Mouse (Mus musculus): ENCODE results near the gene Clec4b2. TPM values are rescaled to one million over a fixed set of nuclear protein-coding genes. Genes with fewer than 3 reads are reported as not detected.
"Not testable (repeated sequence)": the region's sequence is repeated elsewhere in the genome, so short reads cannot be mapped to it uniquely, and the experiment has no call there.

Clec4b2 gene
- not detected in 2 replicates for polyA plus RNA-seq (2012; rRNA removed)

DNA sequence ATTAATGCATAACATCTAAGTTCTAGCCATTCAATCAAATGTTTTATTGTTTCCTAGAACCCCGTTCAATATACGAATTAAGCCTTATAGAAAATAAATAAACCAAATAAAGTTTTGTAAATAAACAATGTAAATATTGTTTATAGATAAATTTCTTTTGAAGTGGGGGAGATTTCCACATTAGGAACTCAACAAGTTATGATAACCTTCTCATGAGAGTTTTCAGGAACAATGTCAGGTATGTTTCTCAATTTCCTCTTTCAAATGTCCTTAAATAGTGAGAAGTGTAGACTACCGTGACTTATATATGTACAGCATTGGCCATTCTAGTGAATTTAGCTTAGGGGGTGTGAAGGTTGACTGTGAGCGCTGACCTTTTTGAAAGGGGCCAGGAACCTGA is at the start of gene Clec4b2:
Gene Clec4b2, plus strand, starts transcription at position 301 of the 400 bp plus-strand sequence.
- DNase-seq (ENCODE audit: extremely low spot score in 1 of 2, low spot score in 1 of 2) = no peak

DNA sequence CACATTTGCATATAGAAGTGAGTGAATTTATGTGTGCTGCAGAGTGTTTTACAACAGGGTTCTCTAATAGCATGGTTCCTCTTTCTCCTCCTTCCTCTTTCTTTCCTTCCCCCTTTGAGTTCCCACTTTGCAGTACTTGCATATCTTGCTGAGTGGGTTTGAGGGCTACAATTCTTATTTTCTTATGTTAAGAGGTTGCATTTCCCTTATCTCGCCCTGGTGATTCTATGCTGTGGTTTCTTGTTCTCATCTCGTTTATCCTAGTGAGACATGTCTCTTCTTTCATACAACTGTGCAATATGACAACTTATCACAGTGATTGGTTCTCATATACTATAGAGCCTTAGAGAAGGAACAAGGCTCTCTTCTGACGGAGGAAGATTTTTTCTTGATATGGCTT is 49.5 kb upstream of the Clec4b2 start:
- no peak for DNase-seq (ENCODE audit: extremely low spot score in 1 of 2, low spot score in 1 of 2)

DNA sequence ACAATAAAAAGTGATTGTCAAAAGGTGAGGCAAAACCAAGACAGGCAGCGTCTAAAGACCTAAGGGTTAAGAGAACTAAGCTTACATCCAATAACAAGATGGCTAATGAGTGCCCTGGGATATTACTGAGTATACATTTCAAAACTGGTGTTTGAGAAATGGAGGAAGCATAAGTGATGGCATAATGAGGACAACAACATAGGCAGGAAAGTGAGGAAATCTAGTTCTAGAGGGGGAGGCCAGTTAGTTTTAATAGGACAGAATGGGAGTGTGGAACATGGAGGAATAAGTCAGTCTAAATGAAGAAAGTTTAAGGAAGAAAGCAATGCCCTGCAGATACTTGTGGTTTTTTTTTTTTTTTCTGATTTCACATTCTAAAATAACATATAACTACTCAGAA is 45.5 kb upstream of the Clec4b2 start:
- DNase-seq (ENCODE audit: extremely low spot score in 1 of 2, low spot score in 1 of 2) = no peak

DNA sequence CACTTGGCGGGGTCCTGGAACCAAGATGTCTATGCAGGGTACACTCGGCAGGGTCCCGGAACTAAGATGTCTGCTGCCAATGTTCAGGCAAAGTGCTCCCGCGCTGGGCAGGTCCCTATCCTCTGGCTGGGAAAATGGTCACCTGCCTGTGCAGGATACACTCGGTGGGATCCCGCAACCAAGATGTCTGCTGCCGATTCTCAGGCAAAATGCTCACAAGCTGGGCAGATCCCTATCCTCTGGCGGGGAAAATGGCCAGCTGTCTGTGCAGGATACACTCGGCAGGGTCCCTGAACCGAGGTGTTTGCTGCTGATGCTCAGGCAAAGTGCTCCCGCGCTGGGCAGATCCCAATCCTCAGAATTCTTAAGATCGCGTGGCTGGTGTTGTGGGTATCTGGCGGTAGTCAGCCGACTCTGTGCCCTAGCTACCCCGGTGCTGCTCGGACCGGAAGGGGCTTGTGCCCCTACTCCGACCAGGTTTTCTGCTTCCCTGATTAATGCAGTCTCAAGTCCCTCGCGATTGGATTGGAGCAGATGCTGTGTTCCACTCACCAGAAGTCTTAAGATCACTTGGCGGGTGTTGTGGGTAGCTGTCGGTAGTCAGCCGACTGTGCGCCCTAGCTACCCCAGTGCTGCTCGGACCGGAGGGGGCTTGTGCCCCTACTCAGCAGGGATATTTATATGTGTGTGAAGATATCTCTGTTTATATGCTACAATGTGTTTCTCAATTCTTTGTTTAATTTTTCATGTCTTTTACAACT is 34.7 kb upstream of the Clec4b2 start:
- not testable (repeated sequence) for DNase-seq (ENCODE audit: extremely low spot score in 1 of 2, low spot score in 1 of 2)

DNA sequence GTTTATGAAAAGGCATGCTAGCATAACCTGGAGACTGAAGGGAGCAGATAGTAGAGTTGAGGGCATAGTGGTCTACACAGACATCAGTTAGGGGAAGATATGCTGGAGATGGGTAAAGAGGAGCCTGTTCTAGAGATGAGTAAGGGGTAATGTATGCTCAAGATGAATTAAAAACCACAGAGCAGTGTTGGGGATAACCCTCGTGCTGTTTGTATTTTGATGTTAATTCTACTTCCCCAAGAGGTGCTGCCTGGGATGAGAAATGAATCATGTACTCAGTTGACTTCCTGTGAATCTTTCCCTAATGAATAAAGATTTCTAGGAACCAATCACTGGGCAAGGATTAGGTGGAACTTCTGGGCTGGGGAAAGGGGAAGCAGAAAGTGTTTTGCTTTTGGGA is 2.6 kb upstream of the Clec4b2 start:
- DNase-seq (ENCODE audit: extremely low spot score in 1 of 2, low spot score in 1 of 2) = no peak

DNA sequence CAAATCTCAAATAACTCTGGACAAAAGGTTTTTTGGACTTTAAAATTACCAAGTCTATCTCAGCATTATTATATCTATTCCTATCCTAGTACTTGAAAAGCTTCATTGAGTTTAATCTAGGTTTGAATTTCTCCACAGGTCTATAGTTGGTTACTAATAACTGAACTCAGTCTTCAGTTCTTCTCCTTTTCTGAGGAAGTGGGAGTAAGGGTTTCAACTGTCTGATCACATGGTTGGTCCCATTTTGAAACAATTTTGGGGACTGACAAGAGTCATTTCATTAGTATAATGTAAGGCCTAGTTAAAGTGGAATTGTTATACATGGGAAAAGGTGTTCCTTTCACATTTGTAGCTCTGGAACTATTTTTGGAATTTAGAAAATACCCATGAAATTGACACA is 1.7 kb upstream of the Clec4b2 start:
- no peak for DNase-seq (ENCODE audit: extremely low spot score in 1 of 2, low spot score in 1 of 2)

DNA sequence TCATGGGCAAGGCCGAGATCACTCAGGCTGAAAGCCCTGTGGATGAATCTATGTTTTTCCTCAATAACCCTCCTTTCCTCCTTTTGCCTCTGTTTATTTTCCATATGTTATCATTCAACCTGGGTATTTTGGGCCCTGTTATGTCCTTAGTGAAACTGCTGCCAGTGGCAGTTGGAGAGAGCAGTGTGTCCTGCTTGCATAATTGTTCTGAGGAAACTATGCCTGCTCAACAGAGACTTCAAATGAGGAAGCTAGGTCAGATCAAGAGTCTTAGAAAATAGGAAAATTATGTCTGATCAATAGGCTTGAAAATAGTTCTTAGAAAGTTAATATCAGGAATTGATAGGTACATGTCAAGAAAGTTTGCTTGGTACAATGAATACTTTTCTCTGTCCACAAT is 2.9 kb downstream of the Clec4b2 start:
- no peak for DNase-seq (ENCODE audit: extremely low spot score in 1 of 2, low spot score in 1 of 2)

DNA sequence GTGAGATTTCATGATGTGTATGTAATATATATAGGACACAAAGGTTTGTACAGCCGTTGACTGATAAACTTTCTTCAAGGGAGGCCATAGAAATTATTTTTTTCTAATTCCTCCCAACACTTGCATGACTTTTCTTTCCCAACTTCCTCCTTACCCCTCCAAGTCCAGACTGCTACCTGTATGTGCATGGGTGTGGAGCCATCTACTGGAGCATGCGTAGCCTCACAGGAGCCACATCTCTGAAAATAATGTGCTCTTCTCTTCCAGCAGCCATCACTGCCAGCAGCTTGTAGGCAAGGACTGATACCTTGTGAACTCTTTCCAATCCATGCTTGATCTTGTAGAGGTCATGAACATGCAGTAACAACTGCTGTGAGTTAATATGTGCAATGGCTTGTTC is 12.2 kb downstream of the Clec4b2 start:
- DNase-seq (ENCODE audit: extremely low spot score in 1 of 2, low spot score in 1 of 2) = peak in 1 of 2 experiments; percentile 23

DNA sequence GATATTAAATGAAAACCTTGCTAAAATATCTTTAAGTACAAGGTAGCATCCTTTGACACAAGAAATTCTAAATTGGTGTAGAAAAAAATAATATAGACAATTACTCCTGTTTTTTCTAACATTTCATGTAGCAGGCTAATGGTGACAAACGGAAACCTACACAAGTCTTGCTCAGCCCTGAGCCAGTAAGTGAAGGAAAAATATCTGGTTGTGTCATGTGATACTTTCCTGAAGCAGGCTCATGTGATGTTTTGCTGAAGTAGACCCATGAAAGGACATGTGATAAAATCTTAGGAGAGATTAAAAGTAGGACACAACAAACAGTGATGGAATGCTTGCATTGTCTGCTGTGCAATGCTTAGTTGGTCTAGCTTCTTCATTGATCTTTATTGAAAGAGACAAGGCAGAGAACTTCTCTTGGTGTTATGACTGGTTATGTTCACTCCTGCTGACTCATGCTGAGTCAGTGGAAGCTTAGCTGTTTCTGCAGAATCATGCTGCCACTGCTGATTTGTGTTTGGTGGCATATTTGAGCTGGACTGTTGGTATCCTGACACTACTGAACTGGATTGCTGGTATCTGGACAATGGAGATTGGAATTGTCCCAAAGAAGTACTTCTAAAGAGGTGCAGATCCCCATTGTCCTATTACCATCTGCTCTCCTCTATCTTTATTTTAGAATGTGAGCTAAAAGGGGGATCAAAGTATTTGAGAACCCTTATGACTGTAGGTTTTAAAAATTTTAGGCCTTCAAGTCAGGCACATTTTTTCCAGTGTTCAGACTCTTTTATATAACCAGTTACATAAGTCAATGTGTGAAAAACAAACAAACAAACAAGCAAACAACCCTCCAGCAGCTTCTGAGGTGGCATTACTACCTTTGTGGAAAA is 34.7 kb downstream of the Clec4b2 start:
- no peak for DNase-seq (ENCODE audit: extremely low spot score in 1 of 2, low spot score in 1 of 2)

DNA sequence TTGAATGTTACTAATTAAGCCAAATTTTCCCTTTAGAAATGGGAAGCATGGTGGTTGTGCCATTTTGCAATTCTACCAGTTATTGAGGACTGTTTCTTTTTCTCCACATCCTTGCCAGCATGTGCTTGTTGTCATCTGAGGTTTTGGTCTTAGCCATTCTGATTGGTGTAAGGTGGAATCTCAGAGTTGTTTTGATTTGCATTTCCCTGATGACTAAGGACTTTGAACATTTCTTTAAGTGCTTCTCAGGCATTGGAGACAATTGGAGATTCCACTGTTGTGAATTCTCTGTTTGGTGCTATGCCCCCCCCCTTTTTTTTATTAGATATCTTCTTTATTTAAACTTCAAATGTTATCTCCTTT is 35.4 kb downstream of the Clec4b2 start:
- DNase-seq (ENCODE audit: extremely low spot score in 1 of 2, low spot score in 1 of 2) = not testable (repeated sequence)

DNA sequence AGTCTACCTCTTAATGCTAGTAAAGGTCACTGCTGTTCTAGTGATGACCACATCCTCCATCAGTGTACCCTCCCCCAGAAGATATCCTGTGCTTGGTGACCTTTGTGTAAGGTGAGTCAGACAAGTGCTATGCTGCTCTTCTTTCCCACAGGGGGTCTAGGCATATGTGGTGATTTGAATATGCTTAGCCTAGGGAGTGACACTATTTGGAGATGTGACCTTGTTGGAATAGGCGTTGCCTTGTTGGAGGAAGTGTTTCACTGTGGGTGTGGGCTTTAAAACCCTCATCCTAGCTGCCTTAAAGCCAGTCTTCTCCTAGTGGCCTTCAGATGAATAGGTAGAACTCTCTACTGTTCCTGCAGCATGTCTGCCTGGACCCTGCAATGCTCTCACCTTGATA is 39.0 kb downstream of the Clec4b2 start:
- no peak for DNase-seq (ENCODE audit: extremely low spot score in 1 of 2, low spot score in 1 of 2)

DNA sequence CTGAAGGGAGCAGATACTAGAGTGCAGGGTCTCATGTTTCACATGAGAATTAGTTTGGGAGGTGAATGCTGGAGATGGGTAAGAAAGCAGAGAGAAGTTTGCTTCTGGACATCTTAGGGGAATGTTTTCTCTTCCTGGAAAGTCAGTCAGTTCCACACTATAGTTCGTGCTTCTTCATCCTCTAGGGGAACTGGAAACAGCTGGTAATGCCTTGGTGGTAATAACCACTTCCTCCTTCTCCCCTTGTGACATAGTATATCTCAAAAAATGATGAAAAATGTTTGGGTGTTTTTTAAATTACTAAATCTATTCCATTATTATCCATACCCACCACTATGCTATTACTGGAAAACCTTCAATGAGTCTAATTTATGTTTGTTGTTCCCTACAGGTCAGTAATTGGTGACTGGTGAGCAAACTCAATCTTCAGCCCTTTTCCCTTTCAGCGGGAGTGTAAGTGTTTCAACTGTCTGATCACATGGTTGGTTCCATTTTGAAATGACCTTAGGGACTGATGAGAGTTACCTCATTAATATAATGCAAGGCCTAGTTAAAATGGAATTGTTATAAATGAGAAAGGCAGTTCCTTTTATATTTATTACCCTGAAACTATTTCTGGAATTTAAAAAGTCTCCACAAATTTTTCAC is 55.0 kb downstream of the Clec4b2 start:
- no peak for DNase-seq (ENCODE audit: extremely low spot score in 1 of 2, low spot score in 1 of 2)

DNA sequence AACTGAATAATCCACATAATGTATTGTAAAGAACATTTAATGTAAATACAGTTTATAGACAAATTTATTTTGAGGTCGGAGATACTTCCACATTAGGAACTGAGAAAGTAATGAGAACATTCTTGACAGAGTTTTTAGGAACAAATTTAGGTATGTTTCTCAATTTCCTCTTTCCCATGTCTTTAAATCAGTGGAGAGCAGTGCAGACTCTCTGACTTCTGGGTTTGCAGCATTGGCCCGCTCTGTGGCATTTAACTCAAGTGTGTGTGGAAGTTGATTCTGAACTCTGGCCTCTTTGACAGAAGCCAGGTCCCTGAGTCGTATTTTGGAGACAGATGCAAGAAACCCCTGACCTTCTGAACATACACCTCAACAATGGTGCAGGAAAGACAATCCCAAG is 57.0 kb downstream of the Clec4b2 start, which contains the start of gene Clec4n:
Gene Clec4n, plus strand, starts transcription at position 200 of the 400 bp plus-strand sequence.
- DNase-seq (ENCODE audit: extremely low spot score in 1 of 2, low spot score in 1 of 2) = no peak

DNA sequence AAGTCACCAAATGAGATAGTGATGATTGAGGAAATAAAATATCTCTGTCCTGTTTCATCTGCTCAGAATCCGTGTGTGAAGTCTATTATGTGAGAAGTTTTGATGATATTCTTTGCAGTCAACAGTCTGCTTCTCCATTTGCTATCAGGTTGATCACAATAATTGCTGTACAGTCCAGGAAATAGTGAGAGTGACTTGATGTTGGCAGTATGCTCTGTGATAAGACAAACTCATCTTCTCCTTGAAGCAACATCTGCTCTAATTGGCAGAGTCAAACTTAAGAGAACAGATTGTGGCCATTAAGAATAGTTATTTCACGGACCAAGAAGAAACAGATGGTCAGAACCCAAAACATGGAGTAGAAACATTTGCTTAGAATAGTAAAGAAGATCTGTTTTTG is 58.5 kb downstream of the Clec4b2 start:
- no peak for DNase-seq (ENCODE audit: extremely low spot score in 1 of 2, low spot score in 1 of 2)

DNA sequence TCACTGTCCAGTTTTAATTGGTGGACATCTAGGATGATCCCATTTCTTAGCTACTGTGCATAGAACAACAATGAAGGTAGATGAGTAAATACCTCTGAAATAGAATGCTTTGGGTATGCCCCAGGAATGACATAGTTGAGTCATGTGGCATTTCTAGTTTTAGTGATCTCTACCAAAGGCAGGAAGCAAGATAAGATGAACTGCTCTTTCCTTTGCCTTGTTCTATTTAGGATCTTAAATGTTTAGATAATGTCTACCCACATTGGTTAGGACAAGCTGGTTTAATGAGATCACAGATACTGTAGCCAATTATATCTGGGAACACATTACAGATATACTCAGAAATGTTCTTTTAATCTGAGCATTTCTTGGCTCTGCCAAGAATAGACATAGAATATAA is 64.9 kb downstream of the Clec4b2 start:
- no peak for DNase-seq (ENCODE audit: extremely low spot score in 1 of 2, low spot score in 1 of 2)

DNA sequence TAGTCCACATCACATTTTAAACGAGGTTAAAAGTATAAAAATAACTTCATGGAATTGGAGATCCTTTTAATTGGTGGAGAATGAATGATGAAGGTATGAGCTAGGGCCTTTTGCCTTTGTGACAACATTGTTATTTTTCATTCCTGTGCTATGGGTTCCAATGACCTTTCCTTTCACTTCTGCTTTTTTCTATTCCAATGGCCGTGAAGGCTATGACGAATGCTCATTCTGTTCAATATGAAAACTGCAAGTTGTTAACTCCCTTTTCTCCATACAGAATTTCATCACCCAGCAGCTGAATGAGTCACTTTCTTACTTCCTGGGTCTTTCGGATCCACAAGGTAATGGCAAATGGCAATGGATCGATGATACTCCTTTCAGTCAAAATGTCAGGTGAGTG is 71.5 kb downstream of the Clec4b2 start:
- no peak for DNase-seq (ENCODE audit: extremely low spot score in 1 of 2, low spot score in 1 of 2)

DNA sequence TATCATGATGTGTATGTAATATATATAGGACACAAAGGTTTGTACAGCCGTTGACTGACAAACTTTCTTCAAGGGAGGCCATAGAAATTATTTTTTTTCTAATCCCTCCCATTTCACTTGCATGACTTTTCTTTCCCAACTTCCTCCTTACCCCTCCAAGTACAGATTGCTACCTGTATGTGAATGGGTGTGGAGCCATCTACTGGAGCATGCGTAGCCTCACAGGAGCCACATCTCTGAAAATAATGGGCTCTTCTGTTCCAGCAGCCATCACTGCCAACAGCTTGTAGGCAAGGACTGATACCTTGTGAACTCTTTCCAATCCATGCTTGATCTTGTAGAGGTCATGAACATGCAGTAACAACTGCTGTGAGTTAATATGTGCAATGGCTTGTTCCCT is 76.2 kb downstream of the Clec4b2 start:
- DNase-seq (ENCODE audit: extremely low spot score in 1 of 2, low spot score in 1 of 2) = not testable (repeated sequence)

DNA sequence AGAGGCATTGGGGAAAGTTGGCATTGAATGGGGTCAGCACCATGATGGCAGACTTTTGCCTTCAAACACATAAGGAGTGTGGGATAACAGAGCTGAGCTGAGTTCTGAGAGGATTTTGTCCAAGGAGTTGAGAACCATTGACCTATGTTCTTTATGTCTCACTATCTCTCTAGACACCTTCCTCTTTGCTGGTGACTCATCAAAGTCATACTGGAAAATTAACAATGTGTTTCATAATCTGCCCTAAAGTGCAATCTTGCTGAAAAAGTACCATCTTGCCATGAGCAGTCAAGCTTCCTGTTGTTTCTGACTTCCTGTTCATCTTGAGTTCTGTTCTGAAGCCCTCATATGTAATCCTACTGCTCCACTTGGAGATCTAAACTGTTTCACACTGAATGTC is 80.0 kb downstream of the Clec4b2 start:
- no peak for DNase-seq (ENCODE audit: extremely low spot score in 1 of 2, low spot score in 1 of 2)
